ENCODE assay signal across 15 mouse cellular contexts in the genomic region with DNA sequence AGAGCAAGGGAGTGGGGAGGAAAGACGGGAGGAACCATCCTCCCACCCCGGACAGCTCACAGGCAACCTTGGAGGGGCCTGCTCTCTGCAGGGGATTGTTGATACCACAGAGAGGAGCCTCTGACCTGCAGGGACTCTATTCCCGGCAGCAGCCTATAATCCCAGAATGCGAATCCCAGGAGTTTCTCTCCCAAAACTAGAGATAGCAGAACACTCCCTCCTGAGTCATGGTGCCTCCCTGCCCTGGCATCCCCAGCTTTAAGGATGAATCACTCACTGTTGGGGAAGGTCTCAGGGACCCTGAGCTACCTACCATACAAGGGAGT. TPM values are rescaled to one million over a fixed set of nuclear protein-coding genes. Genes with fewer than 3 reads are reported as not detected.
DNase-seq lines count a peak whose midpoint lies in the region; ATAC-seq lines count a peak whose summit lies in the region.
"Had no signal": no experiment of that assay in that cellular context is flagged by ENCODE, and none has a peak within 500 bp of the region (broad histone marks: within the 10 kb centered on the region; RNA-seq: fewer than 3 reads in every experiment).

No protein-coding gene starts in this region.

- peaks cover 2% of the 10 kb centered on the region; the same call in 1 of the 2 replicates for H3K4me1 ChIP-seq in heart, embryonic 16.5 days (ENCODE audit: control insufficient read depth, insufficient read depth, low read length)
- H3K4me1 ChIP-seq in stomach, embryonic 16.5 days (ENCODE audit: control insufficient read depth, insufficient read depth, low read length) = peaks cover 20% of the 10 kb centered on the region; the same call in 1 of the 2 replicates
- H3K4me1 ChIP-seq in forebrain, embryonic 13.5 days = peaks cover 12% of the 10 kb centered on the region
- H3K4me1 ChIP-seq: liver, embryonic 15.5 days had no signal

- WGBS in heart, embryonic 16.5 days = 17% methylated on average over 4 of the region's 4 CpGs
- WGBS in stomach, embryonic 16.5 days = 12% methylated on average over 4 of the region's 4 CpGs
- 4% methylated on average over 4 of the region's 4 CpGs for WGBS in forebrain, embryonic 13.5 days

- H3K36me3 ChIP-seq in heart, embryonic 16.5 days (ENCODE audit: control insufficient read depth, insufficient read depth) = no peaks in the 10 kb centered on the region
- H3K36me3 ChIP-seq in stomach, embryonic 16.5 days (ENCODE audit: control insufficient read depth, insufficient read depth, low read length) = no peaks in the 10 kb centered on the region
- H3K36me3 ChIP-seq in forebrain, embryonic 13.5 days (ENCODE audit: poor library complexity, severe bottlenecking) = no peaks in the 10 kb centered on the region
- H3K36me3 ChIP-seq: forebrain, embryonic 15.5 days; liver, embryonic 15.5 days had no signal

- H3K27me3 ChIP-seq in heart, embryonic 16.5 days (ENCODE audit: control insufficient read depth, insufficient read depth, low read length) = peaks cover 50% of the 10 kb centered on the region
- H3K27me3 ChIP-seq in stomach, embryonic 16.5 days (ENCODE audit: control insufficient read depth, insufficient read depth, low read length) = peaks cover 14% of the 10 kb centered on the region
- peaks cover 61% of the 10 kb centered on the region for H3K27me3 ChIP-seq in forebrain, embryonic 13.5 days

- H3K27ac ChIP-seq in heart, embryonic 16.5 days (ENCODE audit: low read length) = peak overlapping the region; percentile 11; the same call in 1 of the 2 replicates
- peak overlapping the region; percentile 86 for H3K27ac ChIP-seq in stomach, embryonic 16.5 days (ENCODE audit: low read length)
- H3K27ac ChIP-seq in forebrain, embryonic 13.5 days = no peak overlapping the region
- H3K27ac ChIP-seq: forebrain, embryonic 15.5 days; kidney, postnatal 0 days; layer of hippocampus, adult 2 months; liver, embryonic 15.5 days had no signal

- H3K9me3 ChIP-seq in heart, embryonic 16.5 days (replicated peaks; ENCODE audit: control insufficient read depth, low read length) = no peaks in the 10 kb centered on the region
- H3K9me3 ChIP-seq in stomach, embryonic 16.5 days (replicated peaks; ENCODE audit: control insufficient read depth, low read length) = no peaks in the 10 kb centered on the region
- H3K9me3 ChIP-seq in forebrain, embryonic 13.5 days (replicated peaks) = no peaks in the 10 kb centered on the region
- H3K9me3 ChIP-seq: forebrain, embryonic 15.5 days; liver, embryonic 15.5 days had no signal

- no peak overlapping the region for H3K4me3 ChIP-seq in heart, embryonic 16.5 days (ENCODE audit: low read length)
- peak overlapping the region; percentile 5; the same call in 1 of the 2 replicates for H3K4me3 ChIP-seq in stomach, embryonic 16.5 days (replicated peaks; ENCODE audit: low read length)
- no peak overlapping the region for H3K4me3 ChIP-seq in forebrain, embryonic 13.5 days
- H3K4me3 ChIP-seq: erythroblast, embryonic 14.5 days; forebrain, embryonic 15.5 days; layer of hippocampus, adult 2 months; liver, embryonic 15.5 days had no signal

- no peak for ATAC-seq in heart, embryonic 16.5 days (replicated peaks; ENCODE audit: extremely low read depth, insufficient read depth, low FRiP score)
- ATAC-seq in stomach, embryonic 16.5 days (ENCODE audit: insufficient read depth, low FRiP score) = no peak
- no peak for ATAC-seq in forebrain, embryonic 13.5 days
- ATAC-seq: forebrain, embryonic 15.5 days had no signal

- peak; percentile 58 for DNase-seq in adrenal gland, adult 2 months
- DNase-seq in adrenal gland, adult 18-20 months (ENCODE audit: low spot score in 2 of 2) = no peak
- no peak for DNase-seq in heart, adult 8-10 months (ENCODE audit: low spot score)
- peak; percentile 69 for DNase-seq in ovary, adult 18-20 months (ENCODE audit: low spot score)
- no peak for DNase-seq in ovary, postnatal 10 days (ENCODE audit: low spot score)
- DNase-seq: cerebellum, adult 9-11 months had no signal

- H3K9ac ChIP-seq in heart, embryonic 16.5 days (ENCODE audit: low read length) = no peak overlapping the region
- peak overlapping the region; percentile 37 for H3K9ac ChIP-seq in stomach, embryonic 16.5 days (ENCODE audit: low read length)
- H3K9ac ChIP-seq in forebrain, embryonic 13.5 days = no peak overlapping the region
- H3K9ac ChIP-seq: forebrain, embryonic 15.5 days; liver, embryonic 15.5 days had no signal

- H3K4me2 ChIP-seq in heart, embryonic 16.5 days (ENCODE audit: low read depth, low read length) = no peak overlapping the region
- peak overlapping the region; percentile 36 for H3K4me2 ChIP-seq in stomach, embryonic 16.5 days (ENCODE audit: low read depth, low read length)
- no peak overlapping the region for H3K4me2 ChIP-seq in forebrain, embryonic 13.5 days
- H3K4me2 ChIP-seq: forebrain, embryonic 15.5 days; liver, embryonic 15.5 days had no signal

RNA-seq across cellular contexts. Expression of a gene that starts 6.1 kb away (rescaled TPM):
- total RNA-seq in adrenal gland, adult 2 months (2021) = 10 to 100 TPM; 73.0 to 83.3 TPM
- 76.8 and 107 TPM in 2 replicates for polyA plus RNA-seq in adrenal gland, adult 2 months (2012; rRNA removed)
- total RNA-seq in adrenal gland, adult 18-20 months (2021) = 10 to 100 TPM; 45.5 to 79.4 TPM
- 0.65 and 0.71 TPM in 2 replicates for polyA plus RNA-seq in heart, embryonic 16.5 days (2015; fragmentation: Nextera tagmentation; extraction: Ambion mirVana)
- under 1 TPM; 0.09 to 0.25 (median 0.15) TPM for total RNA-seq in heart, adult 8-10 months (2022)
- polyA plus RNA-seq in stomach, embryonic 16.5 days (2015; fragmentation: Nextera tagmentation; extraction: Ambion mirVana) = 8.7 and 13.7 TPM in 2 replicates
- polyA plus RNA-seq in forebrain, embryonic 13.5 days (2015; fragmentation: Nextera tagmentation; extraction: Ambion mirVana) = 0.28 and 0.30 TPM in 2 replicates
- total RNA-seq: granulocyte monocyte progenitor cell, adult 5-6 weeks had no signal

Comparison
In these comparisons a context has a peak if more than half of its experiments do, and no peak if none do; other contexts are left out.
1. DNase-seq: peak in adrenal gland, adult 2 months (single experiment) and ovary, adult 18-20 months (single experiment); none in adrenal gland, adult 18-20 months (0 of 2), heart, adult 8-10 months (single experiment) and ovary, postnatal 10 days (single experiment).